Mouse (Mus musculus) adrenal gland, postnatal 14 days (tissue): ENCODE results near the gene Snx17. TPM values are rescaled to one million over a fixed set of nuclear protein-coding genes. Genes with fewer than 3 reads are reported as not detected.

ENCODE experiments used
- DNase-seq: peaks from one replicate; pipeline ENCODE4 v3.0.0; 2021; ENCODE audit warnings: mixed read lengths
- long read RNA-seq, 2 experiments: library from polyadenylated mRNA; stranded (forward); transcript quantifications; one replicate each; pipeline ENCODE4 v2.0.0; 2021
- total RNA-seq: library from RNA; stranded (reverse); gene quantifications from 2 replicates; pipeline ENCODE4 v1.2.3, GENCODE M21; 2021

Gene Snx17
- 85.0 and 95.4 TPM in 2 replicates for total RNA-seq
- long read RNA-seq, experiment 1, transcript Snx17-201 (15 exons, 2,018 nt) = major isoform, 140 of 166 reads
- long read RNA-seq, experiment 1, partial matches to known transcripts = 17 of 166 reads
- long read RNA-seq, experiment 1, other reads (novel, unspliced or antisense) = 6 of 166 reads
- long read RNA-seq, experiment 2, transcript Snx17-201 (15 exons, 2,018 nt) = major isoform, 80 of 96 reads
- long read RNA-seq, experiment 2, partial matches to known transcripts = 11 of 96 reads
- long read RNA-seq, experiment 2, other reads (novel, unspliced or antisense) = 3 of 96 reads

GRCm38 (mm10) chr5:31192939-31193630, at the start of gene Snx17, which contains the start of gene Eif2b4:
TSS of gene Snx17 (plus strand) at chr5:31193227.
TSS of gene Eif2b4 (minus strand) at chr5:31193430.
- DNase-seq = peak; percentile 100

GRCm38 (mm10) chr5:31149781-31150180, 43.2 kb upstream of the Snx17 start:
- DNase-seq = peak; percentile 45

- DNase-seq = peak; percentile 58
Measured at GRCm38 (mm10) chr5:31151746-31152145, 41.3 kb upstream of the Snx17 start.

- DNase-seq = no peak
Measured at GRCm38 (mm10) chr5:31153516-31154151, 39.4 kb upstream of the Snx17 start.

- peak; percentile 89 for DNase-seq
Measured at GRCm38 (mm10) chr5:31154152-31154553, 38.9 kb upstream of the Snx17 start, which contains the start of gene Mpv17. TSS of gene Mpv17 (minus strand) at chr5:31154251.

GRCm38 (mm10) chr5:31162462-31162861, 30.6 kb upstream of the Snx17 start:
- no peak for DNase-seq

- DNase-seq = no peak
Measured at GRCm38 (mm10) chr5:31164878-31165277, 28.1 kb upstream of the Snx17 start.

- no peak for DNase-seq
Measured at GRCm38 (mm10) chr5:31168630-31169029, 24.4 kb upstream of the Snx17 start.

GRCm38 (mm10) chr5:31179301-31179765, 13.7 kb upstream of the Snx17 start:
- peak; percentile 70 for DNase-seq

GRCm38 (mm10) chr5:31179766-31180630, 13.0 kb upstream of the Snx17 start, which contains the start of the genes Gm29609 and Gtf3c2:
TSS of gene Gm29609 (minus strand) at chr5:31179911.
TSS of gene Gtf3c2 (minus strand) at chr5:31180144.
- DNase-seq = peak; percentile 95

GRCm38 (mm10) chr5:31181183-31181770, 11.8 kb upstream of the Snx17 start:
- DNase-seq = no peak

GRCm38 (mm10) chr5:31183678-31184077, 9.3 kb upstream of the Snx17 start:
- no peak for DNase-seq

- DNase-seq = no peak
Measured at GRCm38 (mm10) chr5:31188223-31188840, 4.7 kb upstream of the Snx17 start.

GRCm38 (mm10) chr5:31190201-31190600, 2.8 kb upstream of the Snx17 start:
- DNase-seq = no peak

GRCm38 (mm10) chr5:31192045-31192938, 735 bp upstream of the Snx17 start:
- DNase-seq = peak; percentile 91

- peak; percentile 67 for DNase-seq
Measured at GRCm38 (mm10) chr5:31193631-31194281, 729 bp downstream of the Snx17 start.

GRCm38 (mm10) chr5:31194486-31195485, 1.8 kb downstream of the Snx17 start:
- DNase-seq = no peak

GRCm38 (mm10) chr5:31195671-31196070, 2.6 kb downstream of the Snx17 start:
- no peak for DNase-seq
